Mouse (Mus musculus): ENCODE measurements around the gene Mgat4b.

DNA sequence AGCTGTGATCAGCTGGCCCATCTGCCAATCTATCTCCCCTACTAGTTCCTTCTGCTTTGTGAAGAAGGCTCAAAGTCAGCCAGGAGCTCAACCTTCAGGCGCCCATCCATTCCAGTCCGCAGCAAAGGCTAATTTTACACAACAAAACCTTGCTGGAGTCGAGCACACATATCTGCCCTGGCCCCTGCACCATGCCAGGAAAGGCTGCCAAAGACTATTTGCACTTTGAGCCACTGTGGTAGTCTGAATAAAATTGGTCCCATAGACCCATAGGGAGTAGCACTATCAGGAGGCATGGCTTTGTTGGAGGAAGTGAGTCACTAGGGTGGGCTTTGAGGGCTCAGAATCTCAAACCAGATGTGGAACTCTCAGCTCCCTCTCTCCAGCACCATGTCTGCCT lies 5.3 kb upstream of the Mgat4b start:
- TF ChIP-seq E2F4 (IDR thresholded peaks at IDR 0.05; ENCODE audit: insufficient read depth) (no peak), USF1 (IDR thresholded peaks at IDR 0.05; ENCODE audit: low read depth) (no peak), POLR2A (IDR thresholded peaks at IDR 0.05; ENCODE audit: insufficient read length, low read depth) (no peak)
